Mouse (Mus musculus): ENCODE data around the gene Cntnap2. TPM values are rescaled to one million over a fixed set of nuclear protein-coding genes. Genes with fewer than 3 reads are reported as not detected.

Cntnap2 gene
- polyA plus RNA-seq, 1 experiment, result not detected

DNA sequence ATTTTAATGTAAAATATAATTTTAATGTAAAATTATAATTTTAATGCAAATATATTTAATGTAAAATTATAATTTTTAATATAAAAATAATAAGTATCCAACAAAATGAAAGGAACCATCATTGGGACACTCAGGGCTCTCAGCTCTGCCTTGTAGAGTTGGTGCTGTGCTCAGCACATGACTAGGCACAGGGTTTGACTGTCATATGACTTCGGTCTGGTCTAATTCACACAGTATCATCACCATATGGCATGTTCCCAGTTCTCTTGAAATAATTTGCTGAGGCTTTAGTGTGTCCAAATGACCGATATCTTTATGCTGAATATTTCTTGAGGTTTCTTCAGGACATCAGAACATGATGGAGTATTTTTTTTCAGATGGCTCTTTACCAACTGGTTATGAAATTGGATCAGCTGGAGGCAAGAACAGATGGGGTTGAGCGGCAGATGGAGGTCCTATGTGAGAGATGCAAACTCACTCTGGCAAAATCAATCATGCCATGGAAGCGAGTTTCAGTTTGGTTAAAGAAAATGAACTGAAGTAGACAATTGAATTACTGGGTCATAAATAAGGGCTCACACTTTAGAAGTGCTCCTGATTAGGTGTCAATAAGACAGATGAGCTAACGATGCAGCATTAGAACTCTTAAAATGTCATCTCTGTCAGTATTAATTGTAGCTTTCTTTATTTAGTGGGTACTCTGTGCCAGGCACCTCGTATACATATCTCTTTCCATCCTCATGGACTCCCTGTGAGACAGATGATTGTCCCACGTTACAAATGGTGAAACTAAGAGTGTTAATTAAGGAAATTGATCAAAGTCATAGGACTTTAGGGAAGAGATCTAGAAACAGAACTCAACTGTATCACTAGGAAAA is 1645.4 kb downstream of the Cntnap2 start:
- TF ChIP-seq CTCF (IDR thresholded peaks at IDR 0.05; ENCODE audit: low read depth, low read length) (no peak), POLR2A (IDR thresholded peaks at IDR 0.05; ENCODE audit: borderline replicate concordance, low read depth, low read length) (no peak)
- no peak overlapping the region for H3K4me3 ChIP-seq (ENCODE audit: insufficient read depth, low read length)
- H3K4me1 ChIP-seq (ENCODE audit: control insufficient read depth, insufficient read depth, low read length), result no peaks in the 10 kb centered on the region
- no peak overlapping the region for H3K27ac ChIP-seq (ENCODE audit: insufficient read depth, low read depth, low read length)

DNA sequence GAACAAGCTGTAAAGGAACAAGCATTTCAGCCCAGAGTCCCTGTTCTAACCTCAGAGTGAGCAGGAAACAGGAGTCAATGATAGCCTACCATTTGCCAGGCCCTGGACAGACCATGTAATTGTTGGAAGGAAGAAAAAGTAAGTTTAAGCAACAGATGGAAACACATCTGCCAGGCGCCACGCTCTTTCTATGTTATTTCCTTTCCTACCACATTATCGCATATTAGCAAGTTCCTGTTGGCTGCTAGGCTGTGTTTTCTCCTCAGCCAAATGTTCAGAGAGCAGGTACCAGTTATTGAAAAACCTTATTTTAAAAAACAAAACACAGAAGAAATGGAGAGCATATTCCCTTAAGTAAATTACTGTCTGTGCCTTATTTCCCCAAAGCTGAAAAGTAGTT is 1646.8 kb downstream of the Cntnap2 start:
- Histone ChIP-seq H3K27ac (ENCODE audit: insufficient read depth, low read depth, low read length) (no peak overlapping the region), H3K4me1 (ENCODE audit: control insufficient read depth, insufficient read depth, low read length) (no peaks in the 10 kb centered on the region), H3K4me3 (ENCODE audit: insufficient read depth, low read length) (no peak overlapping the region)
- no peak for TF ChIP-seq CTCF (IDR thresholded peaks at IDR 0.05; ENCODE audit: low read depth, low read length)
- no peak for TF ChIP-seq POLR2A (IDR thresholded peaks at IDR 0.05; ENCODE audit: borderline replicate concordance, low read depth, low read length)

DNA sequence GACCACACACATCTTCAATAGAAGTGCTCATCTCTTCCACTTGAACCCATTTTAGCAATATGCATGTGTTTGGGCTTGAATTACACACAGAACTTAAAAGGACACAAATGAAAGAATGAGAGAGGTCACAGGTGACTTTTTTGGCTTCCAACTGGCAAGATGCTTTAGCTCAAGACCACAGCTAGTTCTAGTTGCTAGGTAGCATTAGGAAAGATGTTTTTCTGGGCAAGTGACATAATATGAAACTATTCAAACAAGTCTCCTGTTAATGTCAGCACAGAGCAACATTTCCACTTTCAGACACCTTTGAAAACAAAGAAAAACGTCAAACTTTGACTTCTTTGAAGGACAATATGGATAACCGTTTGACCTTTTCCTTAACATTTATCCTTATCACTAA is 1657.4 kb downstream of the Cntnap2 start:
- Histone ChIP-seq H3K27ac (ENCODE audit: insufficient read depth, low read depth, low read length) (no peak overlapping the region), H3K4me3 (ENCODE audit: insufficient read depth, low read length) (no peak overlapping the region), H3K4me1 (ENCODE audit: control insufficient read depth, insufficient read depth, low read length) (no peaks in the 10 kb centered on the region)
- TF ChIP-seq POLR2A (IDR thresholded peaks at IDR 0.05; ENCODE audit: borderline replicate concordance, low read depth, low read length) (no peak), CTCF (IDR thresholded peaks at IDR 0.05; ENCODE audit: low read depth, low read length) (no peak)

DNA sequence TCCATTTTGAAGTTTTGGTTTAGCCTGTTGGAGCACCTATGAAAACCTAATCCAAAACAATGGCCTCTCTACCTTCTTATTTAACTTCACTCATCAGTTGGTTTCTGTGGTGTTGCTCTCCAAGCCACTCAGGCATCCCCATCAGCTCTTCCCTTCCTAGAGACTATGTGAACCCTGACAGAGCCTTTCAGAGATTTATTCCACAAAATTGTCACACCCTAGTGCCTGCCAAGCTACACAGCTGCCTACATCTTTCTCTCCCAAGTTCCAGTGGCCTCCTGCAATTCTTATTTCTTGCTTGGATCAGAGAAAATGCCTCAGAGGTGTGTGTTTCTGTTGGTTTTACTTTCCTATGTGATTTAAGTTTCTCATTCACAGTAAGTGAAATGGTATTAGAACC is 1674.6 kb downstream of the Cntnap2 start:
- no peaks in the 10 kb centered on the region for H3K4me1 ChIP-seq (ENCODE audit: control insufficient read depth, insufficient read depth, low read length)
- H3K27ac ChIP-seq (ENCODE audit: insufficient read depth, low read depth, low read length), result no peak overlapping the region
- no peak for TF ChIP-seq POLR2A (IDR thresholded peaks at IDR 0.05; ENCODE audit: borderline replicate concordance, low read depth, low read length)
- no peak for TF ChIP-seq CTCF (IDR thresholded peaks at IDR 0.05; ENCODE audit: low read depth, low read length)
- no peak overlapping the region for H3K4me3 ChIP-seq (ENCODE audit: insufficient read depth, low read length)

DNA sequence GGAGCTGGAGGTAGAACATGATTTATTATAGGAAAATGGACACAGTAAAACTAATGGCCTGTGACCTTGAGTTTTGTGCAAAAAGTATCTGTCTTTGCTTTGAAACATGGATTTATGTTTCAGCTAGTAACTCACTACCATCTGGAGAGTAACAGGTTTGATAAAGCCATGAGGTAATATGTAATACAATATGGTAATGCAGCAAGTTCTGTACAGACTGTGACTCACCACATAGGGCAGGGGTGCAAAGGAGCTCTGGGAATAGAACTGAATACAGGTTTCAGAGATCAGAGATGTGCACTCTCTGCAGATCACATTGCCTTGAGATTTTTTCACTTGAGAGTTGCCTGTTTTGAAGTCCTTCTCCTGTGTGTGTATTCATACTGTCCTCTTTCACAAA is 1689.3 kb downstream of the Cntnap2 start:
- Histone ChIP-seq H3K27ac (ENCODE audit: insufficient read depth, low read depth, low read length) (no peak overlapping the region), H3K4me3 (ENCODE audit: insufficient read depth, low read length) (no peak overlapping the region), H3K4me1 (ENCODE audit: control insufficient read depth, insufficient read depth, low read length) (no peaks in the 10 kb centered on the region)
- TF ChIP-seq CTCF (IDR thresholded peaks at IDR 0.05; ENCODE audit: low read depth, low read length) (no peak), POLR2A (IDR thresholded peaks at IDR 0.05; ENCODE audit: borderline replicate concordance, low read depth, low read length) (no peak)

DNA sequence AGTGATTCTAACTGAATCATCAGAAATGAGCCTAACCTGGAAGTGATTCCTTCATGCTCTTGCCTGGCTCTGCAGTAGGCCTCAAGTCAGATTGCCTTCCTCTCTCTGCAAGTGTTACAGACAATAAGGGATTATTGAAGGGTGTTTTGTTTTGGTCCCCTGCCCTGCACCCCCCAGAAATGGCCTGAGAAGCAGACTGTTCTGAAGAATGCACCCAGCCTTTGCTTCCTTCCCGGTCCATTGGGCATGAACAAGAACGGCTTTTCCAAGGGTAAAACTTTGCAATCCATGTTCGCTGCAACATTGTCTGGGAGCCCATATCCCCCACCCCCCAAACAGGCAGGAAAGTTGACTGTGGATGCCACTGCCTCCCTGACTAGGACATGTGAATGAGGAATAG is 1704.3 kb downstream of the Cntnap2 start:
- no peak overlapping the region for H3K27ac ChIP-seq (ENCODE audit: insufficient read depth, low read depth, low read length)

DNA sequence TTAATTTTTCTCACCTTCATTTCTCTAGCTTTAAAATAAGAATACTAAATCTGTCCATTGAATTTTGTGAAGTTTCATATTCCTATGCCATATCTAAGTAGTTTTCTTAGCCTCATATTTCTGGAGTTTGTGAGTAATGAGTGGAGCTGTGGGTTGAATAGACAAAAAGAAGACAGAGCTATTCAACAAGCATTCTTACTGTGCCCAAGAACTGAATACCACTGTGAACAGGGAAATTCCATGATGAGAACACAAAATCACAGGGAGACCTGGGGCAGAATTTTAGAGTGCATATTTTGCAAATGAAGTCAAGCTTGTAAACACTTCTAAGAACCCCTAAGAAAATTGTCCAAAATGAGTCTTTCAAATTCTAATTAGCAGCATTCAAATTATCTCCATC is 1715.4 kb downstream of the Cntnap2 start:
- TF ChIP-seq CTCF (IDR thresholded peaks at IDR 0.05; ENCODE audit: low read depth, low read length) (no peak), POLR2A (IDR thresholded peaks at IDR 0.05; ENCODE audit: borderline replicate concordance, low read depth, low read length) (no peak)
- Histone ChIP-seq H3K27ac (ENCODE audit: insufficient read depth, low read depth, low read length) (no peak overlapping the region), H3K4me3 (ENCODE audit: insufficient read depth, low read length) (no peak overlapping the region), H3K4me1 (ENCODE audit: control insufficient read depth, insufficient read depth, low read length) (no peaks in the 10 kb centered on the region)

More for the DNA sequence above, 1704.3 kb downstream of the Cntnap2 start:
- TF ChIP-seq CTCF (IDR thresholded peaks at IDR 0.05; ENCODE audit: low read depth, low read length), result no peak
- no peak for TF ChIP-seq POLR2A (IDR thresholded peaks at IDR 0.05; ENCODE audit: borderline replicate concordance, low read depth, low read length)
- H3K4me1 ChIP-seq (ENCODE audit: control insufficient read depth, insufficient read depth, low read length), result no peaks in the 10 kb centered on the region
- H3K4me3 ChIP-seq (ENCODE audit: insufficient read depth, low read length), result no peak overlapping the region

DNA sequence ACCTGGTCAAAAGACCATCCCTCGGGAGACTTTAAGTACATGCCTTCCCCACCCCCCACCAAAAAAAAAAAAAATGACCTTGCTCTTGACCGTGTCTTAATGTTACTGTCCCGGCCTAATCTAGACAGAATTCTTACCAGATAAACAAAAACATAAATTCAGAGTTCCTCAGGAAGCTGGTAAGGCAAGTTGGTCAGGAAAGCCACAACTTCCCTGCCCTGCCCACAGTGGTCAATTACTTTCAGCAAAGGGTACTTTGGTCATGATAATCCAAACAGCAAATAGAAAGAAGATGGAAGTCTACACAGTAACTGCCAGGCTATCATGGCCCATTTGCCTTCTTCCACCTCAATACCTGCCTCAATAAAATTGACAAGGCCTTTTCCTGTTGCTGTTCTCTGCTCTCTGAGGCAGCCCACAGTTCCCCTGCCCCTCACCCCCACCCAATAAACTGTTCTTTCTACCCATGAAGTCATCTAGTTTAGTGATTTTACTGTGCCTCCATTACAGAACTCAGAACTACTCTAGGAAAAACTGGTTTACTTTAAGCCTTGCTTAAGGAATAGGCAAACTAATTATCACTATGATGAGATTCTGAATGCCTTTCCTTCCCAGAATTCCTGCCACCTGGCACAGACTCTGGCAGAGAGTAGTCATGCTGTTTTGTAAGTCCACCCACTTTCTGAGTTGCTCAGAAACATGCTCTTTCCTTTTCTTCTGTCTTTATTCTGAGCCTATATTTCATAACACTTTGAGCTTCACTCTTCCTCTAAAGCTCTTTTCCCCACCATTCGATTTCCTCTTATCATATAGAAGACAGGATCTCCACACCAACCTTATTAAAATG is 1743.3 kb downstream of the Cntnap2 start:
- TF ChIP-seq CTCF (IDR thresholded peaks at IDR 0.05; ENCODE audit: low read depth, low read length) (no peak), POLR2A (IDR thresholded peaks at IDR 0.05; ENCODE audit: borderline replicate concordance, low read depth, low read length) (no peak)
- Histone ChIP-seq H3K27ac (ENCODE audit: insufficient read depth, low read depth, low read length) (no peak overlapping the region), H3K4me1 (ENCODE audit: control insufficient read depth, insufficient read depth, low read length) (no peaks in the 10 kb centered on the region)

DNA sequence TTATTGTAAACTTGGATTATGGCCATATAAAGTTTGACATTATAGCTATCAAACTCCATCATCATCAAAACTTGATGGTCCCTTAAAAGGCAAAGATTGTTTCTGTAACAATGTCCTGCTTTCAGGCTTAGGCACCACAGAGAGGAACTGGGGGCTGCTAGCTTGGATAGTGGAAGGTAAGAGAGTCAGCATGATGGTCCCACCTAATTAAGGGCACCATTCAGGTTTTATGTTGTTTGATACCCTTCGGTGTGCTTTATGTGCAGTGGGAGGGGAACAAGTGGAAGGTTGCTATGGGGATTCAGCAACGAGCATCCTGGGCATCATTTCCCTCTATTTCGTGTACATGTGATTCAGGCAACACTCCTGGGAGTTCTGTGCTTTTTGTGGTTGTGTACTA is 1797.5 kb downstream of the Cntnap2 start:
- Histone ChIP-seq H3K4me3 (ENCODE audit: insufficient read depth, low read length) (no peak overlapping the region), H3K4me1 (ENCODE audit: control insufficient read depth, insufficient read depth, low read length) (no peaks in the 10 kb centered on the region), H3K27ac (ENCODE audit: insufficient read depth, low read depth, low read length) (no peak overlapping the region)
- TF ChIP-seq POLR2A (IDR thresholded peaks at IDR 0.05; ENCODE audit: borderline replicate concordance, low read depth, low read length) (no peak), CTCF (IDR thresholded peaks at IDR 0.05; ENCODE audit: low read depth, low read length) (no peak)

More for the DNA sequence above, 1743.3 kb downstream of the Cntnap2 start:
- no peak overlapping the region for H3K4me3 ChIP-seq (ENCODE audit: insufficient read depth, low read length)

DNA sequence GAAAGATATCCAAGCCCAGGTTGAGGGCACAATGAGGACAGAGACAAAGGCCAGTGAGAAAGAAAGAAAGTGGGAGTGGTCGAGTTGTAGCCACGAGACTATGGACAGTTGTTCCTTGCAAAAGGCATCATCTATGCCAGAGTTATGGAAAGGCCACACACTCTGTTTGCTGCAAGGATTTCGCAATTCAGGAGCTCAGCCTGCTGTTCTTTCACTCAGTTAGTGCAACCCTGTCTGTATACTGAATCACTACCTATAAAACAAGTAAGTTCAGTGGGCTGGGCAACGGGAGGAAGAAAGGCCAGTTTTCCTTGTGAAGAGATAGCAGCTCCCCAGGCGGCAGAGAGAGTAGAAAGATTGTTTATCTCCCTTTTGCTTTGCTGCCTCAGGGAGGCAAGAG is 1801.9 kb downstream of the Cntnap2 start:
- TF ChIP-seq POLR2A (IDR thresholded peaks at IDR 0.05; ENCODE audit: borderline replicate concordance, low read depth, low read length) (no peak), CTCF (IDR thresholded peaks at IDR 0.05; ENCODE audit: low read depth, low read length) (no peak)

More for the DNA sequence above, 1801.9 kb downstream of the Cntnap2 start:
- no peaks in the 10 kb centered on the region for H3K4me1 ChIP-seq (ENCODE audit: control insufficient read depth, insufficient read depth, low read length)
- no peak overlapping the region for H3K4me3 ChIP-seq (ENCODE audit: insufficient read depth, low read length)
- H3K27ac ChIP-seq (ENCODE audit: insufficient read depth, low read depth, low read length), result no peak overlapping the region
